Mouse (Mus musculus): ENCODE results near the gene Hs6st2. TPM values are rescaled to one million over a fixed set of nuclear protein-coding genes. Genes with fewer than 3 reads are reported as not detected.

The Hs6st2 gene
- total and polyA plus RNA-seq, 3 experiments = not detected

DNA sequence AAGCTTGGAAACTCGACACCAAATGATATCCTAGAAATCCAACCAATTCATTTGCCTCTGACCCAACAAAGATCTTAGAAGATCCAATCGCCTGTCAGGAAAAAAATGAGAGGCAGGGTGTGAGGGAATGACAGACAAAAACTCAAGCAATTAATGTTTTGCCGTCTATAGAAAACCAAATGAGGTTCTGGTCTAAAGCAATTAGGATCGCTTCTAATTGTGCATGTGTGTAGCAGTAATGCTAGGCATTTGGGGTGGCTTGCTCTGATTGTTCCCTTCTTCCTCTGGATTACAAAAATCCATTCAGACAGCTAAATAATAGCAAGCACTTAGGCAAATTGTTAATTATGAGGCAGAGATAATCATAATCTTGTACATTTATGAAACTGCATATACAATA lies 212.2 kb downstream of the Hs6st2 start:
- no peaks in the 10 kb centered on the region for H3K36me3 ChIP-seq (ENCODE audit: control insufficient read depth in 1 of 2, insufficient read depth in 2 of 2, low read length in 2 of 2)
- H3K79me2 ChIP-seq (ENCODE audit: control insufficient read depth, insufficient read depth, low read length, poor library complexity) = no peaks in the 10 kb centered on the region
- H3K27ac ChIP-seq (ENCODE audit: control insufficient read depth, low read depth, low read length) = no peak overlapping the region
- no peak overlapping the region for H3K9ac ChIP-seq (ENCODE audit: control insufficient read depth, low read depth, low read length, poor library complexity, severe bottlenecking)
- no peaks in the 10 kb centered on the region for H3K9me3 ChIP-seq (replicated peaks; ENCODE audit: insufficient read depth, low read length)
- no peaks in the 10 kb centered on the region for H3K27me3 ChIP-seq (ENCODE audit: control insufficient read depth in 1 of 2, insufficient read depth in 2 of 2, low read length in 2 of 2)
- H3K4me1 ChIP-seq (ENCODE audit: control insufficient read depth in 1 of 2, insufficient read depth in 2 of 2, low read length in 2 of 2) = no peaks in the 10 kb centered on the region
- TF ChIP-seq GATA1 (IDR thresholded peaks at IDR 0.05; ENCODE audit: low read depth, low read length) (no peak), ZNF384 (IDR thresholded peaks at IDR 0.05; ENCODE audit: low read depth, low read length) (no peak), SMC3 (IDR thresholded peaks at IDR 0.05; ENCODE audit: low read depth, low read length) (no peak), CHD2 (IDR thresholded peaks at IDR 0.05; ENCODE audit: low read length) (no peak), MAZ (IDR thresholded peaks at IDR 0.05; ENCODE audit: low read depth, low read length) (no peak), HCFC1 (IDR thresholded peaks at IDR 0.05; ENCODE audit: low read depth, low read length) (no peak), GABPA (IDR thresholded peaks at IDR 0.05; ENCODE audit: low read depth, low read length) (no peak), ZKSCAN1 (IDR thresholded peaks at IDR 0.05; ENCODE audit: low read depth, low read length) (no peak), NELFE (IDR thresholded peaks at IDR 0.05; ENCODE audit: low read depth, low read length) (no peak), ELF1 (IDR thresholded peaks at IDR 0.05; ENCODE audit: low read depth, low read length) (no peak), ZMIZ1 (IDR thresholded peaks at IDR 0.05; ENCODE audit: low read depth, low read length) (no peak), NRF1 (IDR thresholded peaks at IDR 0.05; ENCODE audit: insufficient read depth, low read depth, low read length, poor library complexity, severe bottlenecking) (no peak), ETS1 (IDR thresholded peaks at IDR 0.05; ENCODE audit: low read depth, low read length) (no peak), CHD1 (IDR thresholded peaks at IDR 0.05; ENCODE audit: low read depth, low read length) (no peak), KAT2A (conservative IDR thresholded peaks at IDR 0.05; ENCODE audit: low read depth, low read length) (no peak), TAL1 (IDR thresholded peaks at IDR 0.05; ENCODE audit: low read length) (no peak)
- no peak overlapping the region for H3K4me3 ChIP-seq (ENCODE audit: control insufficient read depth in 1 of 2, insufficient read depth in 1 of 2, low read depth in 2 of 2, low read length in 2 of 2)
- no peak for DNase-seq (ENCODE audit: low read depth, low spot score)

DNA sequence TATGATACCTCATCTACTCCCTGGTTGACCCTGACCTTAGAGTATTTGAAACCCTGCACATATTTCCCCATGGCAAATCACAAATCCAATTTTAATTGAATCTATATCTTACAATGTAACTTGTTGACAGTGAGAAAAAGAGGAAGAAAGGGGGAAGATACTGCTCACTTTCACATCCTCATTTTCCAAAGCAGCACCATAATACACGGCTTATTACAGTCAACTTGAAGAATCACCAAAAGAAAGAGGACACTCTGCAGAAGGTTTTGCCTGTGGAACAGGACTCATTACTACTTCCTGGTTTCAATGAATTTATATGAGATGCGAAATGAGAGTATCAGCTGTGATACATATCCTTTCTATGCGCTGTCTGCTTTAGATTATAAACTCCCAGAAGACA lies 220.2 kb downstream of the Hs6st2 start:
- H3K9ac ChIP-seq (ENCODE audit: control insufficient read depth, low read depth, low read length, poor library complexity, severe bottlenecking) = no peak overlapping the region
- H3K4me1 ChIP-seq (ENCODE audit: control insufficient read depth in 1 of 2, insufficient read depth in 2 of 2, low read length in 2 of 2) = no peaks in the 10 kb centered on the region
- no peak overlapping the region for H3K27ac ChIP-seq (ENCODE audit: control insufficient read depth, low read depth, low read length)

More for the DNA sequence above, 220.2 kb downstream of the Hs6st2 start:
- Histone ChIP-seq H3K27me3 (ENCODE audit: control insufficient read depth in 1 of 2, insufficient read depth in 2 of 2, low read length in 2 of 2) (no peaks in the 10 kb centered on the region), H3K9me3 (replicated peaks; ENCODE audit: insufficient read depth, low read length) (no peaks in the 10 kb centered on the region), H3K36me3 (ENCODE audit: control insufficient read depth in 1 of 2, insufficient read depth in 2 of 2, low read length in 2 of 2) (no peaks in the 10 kb centered on the region), H3K79me2 (ENCODE audit: control insufficient read depth, insufficient read depth, low read length, poor library complexity) (no peaks in the 10 kb centered on the region), H3K4me3 (ENCODE audit: control insufficient read depth in 1 of 2, insufficient read depth in 1 of 2, low read depth in 2 of 2, low read length in 2 of 2) (no peak overlapping the region)
- DNase-seq (ENCODE audit: low read depth, low spot score) = no peak
- TF ChIP-seq EP300 (IDR thresholded peaks at IDR 0.05; ENCODE audit: low read depth in 1 of 2, low read length in 2 of 2) (no peak), ELF1 (IDR thresholded peaks at IDR 0.05; ENCODE audit: low read depth, low read length) (no peak), UBTF (IDR thresholded peaks at IDR 0.05; ENCODE audit: borderline replicate concordance, insufficient read depth, low read depth, low read length) (no peak), SIN3A (IDR thresholded peaks at IDR 0.05; ENCODE audit: low read length) (no peak), GABPA (IDR thresholded peaks at IDR 0.05; ENCODE audit: low read depth, low read length) (no peak), TBP (IDR thresholded peaks at IDR 0.05; ENCODE audit: low read depth, low read length) (no peak), MYC (IDR thresholded peaks at IDR 0.05; ENCODE audit: low read depth, low read length) (no peak), MAX (IDR thresholded peaks at IDR 0.05; ENCODE audit: low read length) (no peak), KAT2A (conservative IDR thresholded peaks at IDR 0.05; ENCODE audit: low read depth, low read length) (no peak), ETS1 (IDR thresholded peaks at IDR 0.05; ENCODE audit: low read depth, low read length) (no peak), BHLHE40 (IDR thresholded peaks at IDR 0.05; ENCODE audit: borderline replicate concordance, low read depth, low read length) (no peak), MAZ (IDR thresholded peaks at IDR 0.05; ENCODE audit: low read depth, low read length) (no peak), USF2 (IDR thresholded peaks at IDR 0.05; ENCODE audit: borderline replicate concordance in 1 of 2, insufficient read depth in 1 of 2, low read depth in 1 of 2, low read length in 2 of 2) (no peak), MEF2A (IDR thresholded peaks at IDR 0.05; ENCODE audit: extremely low read depth, insufficient replicate concordance, low read depth, low read length, poor library complexity, severe bottlenecking) (no peak), MAFK (IDR thresholded peaks at IDR 0.05; ENCODE audit: borderline replicate concordance, low read depth, low read length) (no peak)

Data from MEL (cell line).